Mouse (Mus musculus) testis, adult 2 months (tissue): ENCODE data around the gene Mgat1.

Experiments used
- CTCF ChIP-seq: fragments of 200-500 bp; IDR thresholded peaks from 2 replicates; pipeline ENCODE4 v1.5.1; 2012; ENCODE audit warnings: low read depth, mild to moderate bottlenecking, inconsistent platforms, low read length, moderate library complexity; ENCODE audit not compliant: control insufficient read depth, insufficient read depth, insufficient replicate concordance
- POLR2A ChIP-seq: fragments of 200-500 bp; IDR thresholded peaks from 2 replicates; pipeline ENCODE4 v1.6.1; 2012; ENCODE audit warnings: low read depth, mild to moderate bottlenecking, inconsistent platforms, low read length, moderate library complexity; ENCODE audit not compliant: control insufficient read depth

DNA sequence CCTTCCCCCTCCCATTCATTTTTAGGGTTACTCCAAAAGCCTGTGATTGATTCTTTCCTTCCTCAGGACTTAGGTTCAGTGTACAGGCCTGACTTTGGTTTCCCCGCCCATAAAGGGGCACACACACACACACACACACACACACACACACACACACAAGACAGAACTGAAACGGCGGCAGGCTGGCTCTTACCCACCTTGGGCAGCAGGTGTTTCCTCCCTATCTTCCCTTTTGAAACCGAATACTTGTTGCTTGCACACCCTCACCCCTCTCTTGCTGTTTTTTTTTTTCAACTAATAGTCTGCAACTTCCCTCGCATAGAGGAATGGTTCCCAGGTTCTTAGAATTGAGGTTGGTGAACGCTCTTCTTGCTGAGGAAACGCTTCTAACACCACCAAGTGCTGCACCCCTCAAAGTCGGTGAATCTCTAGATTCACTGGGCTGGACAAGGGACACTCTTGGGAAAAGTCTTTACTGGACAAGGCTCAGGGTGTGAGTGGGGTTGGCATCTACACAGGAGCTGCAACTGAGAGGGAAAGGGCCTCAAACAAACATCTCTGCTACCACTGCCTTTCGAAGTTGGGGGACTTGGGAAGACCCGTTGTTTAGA is 5.9 kb downstream of the Mgat1 start:
- no peak for TF ChIP-seq POLR2A
- TF ChIP-seq CTCF = no peak
